Mouse (Mus musculus) liver, embryonic 13.5 days (tissue): Measurements from ENCODE around the gene Dgkd. TPM values are rescaled to one million over a fixed set of nuclear protein-coding genes. Genes with fewer than 3 reads are reported as not detected.

Experiments used
- ATAC-seq: fragments of 200-750 bp; cut with Nextera tagmentation; 2 replicates; pipeline ENCODE4 v1.8.0; 2017; ENCODE audit warnings: low read depth, mild to moderate bottlenecking, moderate number of reproducible peaks, moderate library complexity
- DNase-seq: peaks from one replicate; pipeline ENCODE4 v3.0.0; 2022
- H3K27ac ChIP-seq: fragments of 300-500 bp; sonication (generic); 2 replicates; pipeline ENCODE4 v1.5.1; 2015; ENCODE audit warnings: moderate library complexity, mild to moderate bottlenecking, inconsistent platforms
- H3K27me3 ChIP-seq: fragments of 300-500 bp; sonication (generic); 2 replicates; pipeline ENCODE4 v1.6.1; 2015; ENCODE audit warnings: mild to moderate bottlenecking, inconsistent platforms
- H3K36me3 ChIP-seq: fragments of 300-500 bp; sonication (generic); 2 replicates; pipeline ENCODE4 v1.6.1; 2015; ENCODE audit warnings: mild to moderate bottlenecking, inconsistent platforms
- H3K4me1 ChIP-seq: fragments of 300-500 bp; sonication (generic); replicated peaks from 2 replicates; pipeline ENCODE4 v1.6.1; 2015; ENCODE audit warnings: inconsistent platforms
- H3K4me2 ChIP-seq: fragments of 300-500 bp; sonication (generic); 2 replicates; pipeline ENCODE4 v1.6.1; 2015; ENCODE audit warnings: inconsistent platforms, mild to moderate bottlenecking, moderate library complexity
- H3K4me3 ChIP-seq: fragments of 300-500 bp; sonication (generic); replicated peaks from 2 replicates; pipeline ENCODE4 v1.5.1; 2015; ENCODE audit warnings: mild to moderate bottlenecking, inconsistent platforms
- H3K9ac ChIP-seq: fragments of 300-500 bp; sonication (generic); 2 replicates; pipeline ENCODE4 v1.6.1; 2015; ENCODE audit warnings: mild to moderate bottlenecking, inconsistent platforms
- H3K9me3 ChIP-seq: fragments of 300-500 bp; sonication (generic); replicated peaks from 2 replicates; pipeline ENCODE4 v1.6.1; 2016; ENCODE audit warnings: inconsistent platforms
- WGBS: fragments of 180-500 bp; shearing (Covaris S2); methylation state at CpG from one replicate; pipeline ENCODE4 v1.1.7; 2015; ENCODE audit not compliant: insufficient replicate concordance; 5-methylcytosine and 5-hydroxymethylcytosine counted together
- polyA plus RNA-seq: library from polyadenylated mRNA; unstranded; fragments of >200 nt; fragmentation: Nextera tagmentation; extraction: Ambion mirVana; gene quantifications from 2 replicates; pipeline ENCODE4 v1.2.1, GENCODE M21; 2015

The Dgkd gene
- polyA plus RNA-seq, 1 experiment from 2014 or later, result 10.9 TPM

GRCm38 (mm10) chr1:87890960-87891359 is 37.9 kb downstream of the Dgkd start:
- no peak overlapping the region for H3K9ac ChIP-seq
- no peak overlapping the region for H3K4me2 ChIP-seq
- no peak overlapping the region for H3K27ac ChIP-seq
- no peak for ATAC-seq
- H3K9me3 ChIP-seq, result no peaks in the 10 kb centered on the region
- no peaks in the 10 kb centered on the region for H3K36me3 ChIP-seq
- no peaks in the 10 kb centered on the region for H3K27me3 ChIP-seq
- H3K4me3 ChIP-seq, result no peak overlapping the region
- WGBS, result 42% methylated on average over 1 of the region's 1 CpGs
- H3K4me1 ChIP-seq, result peaks cover 28% of the 10 kb centered on the region
- DNase-seq, result no peak

GRCm38 (mm10) chr1:87891634-87892033 is 38.5 kb downstream of the Dgkd start:
- Histone ChIP-seq H3K9me3 (no peaks in the 10 kb centered on the region), H3K9ac (no peak overlapping the region), H3K4me1 (peaks cover 28% of the 10 kb centered on the region), H3K4me2 (no peak overlapping the region), H3K4me3 (no peak overlapping the region), H3K27me3 (no peaks in the 10 kb centered on the region), H3K36me3 (no peaks in the 10 kb centered on the region), H3K27ac (no peak overlapping the region)
- WGBS, result 68% methylated on average over 4 of the region's 4 CpGs
- DNase-seq (no peak), ATAC-seq (peak; percentile 18; the same call in 1 of the 2 replicates)

- Histone ChIP-seq H3K9me3 (no peaks in the 10 kb centered on the region), H3K27ac (no peak overlapping the region; the same call in 1 of the 2 replicates), H3K4me3 (no peak overlapping the region), H3K27me3 (no peaks in the 10 kb centered on the region), H3K4me1 (peaks cover 28% of the 10 kb centered on the region), H3K9ac (no peak overlapping the region), H3K36me3 (no peaks in the 10 kb centered on the region), H3K4me2 (no peak overlapping the region)
- ATAC-seq (no peak), DNase-seq (no peak)
- 69% methylated on average over 2 of the region's 2 CpGs for WGBS
These were observed 39.4 kb downstream of the Dgkd start for GRCm38 (mm10) chr1:87892499-87892898.

GRCm38 (mm10) chr1:87893414-87893813 is 40.3 kb downstream of the Dgkd start:
- no peak overlapping the region for H3K4me3 ChIP-seq
- peaks cover 33% of the 10 kb centered on the region for H3K4me1 ChIP-seq
- ATAC-seq (no peak), DNase-seq (no peak)
- H3K36me3 ChIP-seq, result no peaks in the 10 kb centered on the region
- no peak overlapping the region for H3K9ac ChIP-seq
- no peak overlapping the region for H3K4me2 ChIP-seq
- WGBS, result 77% methylated on average over 4 of the region's 4 CpGs
- no peak overlapping the region for H3K27ac ChIP-seq
- no peaks in the 10 kb centered on the region for H3K9me3 ChIP-seq
- H3K27me3 ChIP-seq, result no peaks in the 10 kb centered on the region

- no peaks in the 10 kb centered on the region for H3K27me3 ChIP-seq
- no peak overlapping the region for H3K27ac ChIP-seq
- no peaks in the 10 kb centered on the region for H3K36me3 ChIP-seq
- no peak for DNase-seq
- H3K4me3 ChIP-seq, result no peak overlapping the region
- WGBS, result 87% methylated on average over 2 of the region's 2 CpGs
- H3K9ac ChIP-seq, result no peak overlapping the region
- H3K4me1 ChIP-seq, result peaks cover 40% of the 10 kb centered on the region
- H3K4me2 ChIP-seq, result no peak overlapping the region
- no peaks in the 10 kb centered on the region for H3K9me3 ChIP-seq
- no peak for ATAC-seq
These were observed 43.8 kb downstream of the Dgkd start for GRCm38 (mm10) chr1:87896921-87897320.

- H3K4me1 ChIP-seq, result peaks cover 33% of the 10 kb centered on the region
- peak overlapping the region; percentile 19; the same call in 1 of the 2 replicates for H3K9ac ChIP-seq
- DNase-seq, result no peak
- no peak overlapping the region for H3K27ac ChIP-seq
- H3K4me3 ChIP-seq, result no peak overlapping the region
- WGBS, result 25% methylated on average over 2 of the region's 2 CpGs
- H3K27me3 ChIP-seq, result no peaks in the 10 kb centered on the region
- ATAC-seq, result peak; percentile 66; the same call in 1 of the 2 replicates
- no peak overlapping the region for H3K4me2 ChIP-seq
- H3K36me3 ChIP-seq, result no peaks in the 10 kb centered on the region
- H3K9me3 ChIP-seq, result no peaks in the 10 kb centered on the region
These were observed 46.6 kb downstream of the Dgkd start for GRCm38 (mm10) chr1:87899701-87900100.

GRCm38 (mm10) chr1:87900979-87901378 is 47.9 kb downstream of the Dgkd start:
- no peaks in the 10 kb centered on the region for H3K27me3 ChIP-seq
- 0 out of 2 replicates have a peak overlapping the region, but pooled peaks have one; percentile 14 for H3K4me2 ChIP-seq
- H3K36me3 ChIP-seq, result no peaks in the 10 kb centered on the region
- DNase-seq (no peak), ATAC-seq (peak; percentile 74)
- no peaks in the 10 kb centered on the region for H3K9me3 ChIP-seq
- H3K4me1 ChIP-seq, result peaks cover 33% of the 10 kb centered on the region
- H3K27ac ChIP-seq, result peak overlapping the region; percentile 41; the same call in 1 of the 2 replicates
- 39% methylated on average over 6 of the region's 6 CpGs for WGBS
- H3K4me3 ChIP-seq, result no peak overlapping the region
- H3K9ac ChIP-seq, result no peak overlapping the region

GRCm38 (mm10) chr1:87902186-87902585 is 49.1 kb downstream of the Dgkd start:
- no peak for ATAC-seq
- H3K9ac ChIP-seq, result no peak overlapping the region
- no peak overlapping the region for H3K4me3 ChIP-seq

GRCm38 (mm10) chr1:87906361-87906956 is 53.4 kb downstream of the Dgkd start:
- no peak overlapping the region for H3K4me3 ChIP-seq
- no peaks in the 10 kb centered on the region for H3K9me3 ChIP-seq
- no peak overlapping the region for H3K4me2 ChIP-seq
- ATAC-seq (peak; percentile 71), DNase-seq (no peak)
- no peak overlapping the region for H3K9ac ChIP-seq
- WGBS, result 74% methylated on average over 5 of the region's 5 CpGs
- peaks cover 32% of the 10 kb centered on the region for H3K4me1 ChIP-seq
- H3K27me3 ChIP-seq, result no peaks in the 10 kb centered on the region
- H3K27ac ChIP-seq, result no peak overlapping the region
- H3K36me3 ChIP-seq, result no peaks in the 10 kb centered on the region

More at GRCm38 (mm10) chr1:87902186-87902585, 49.1 kb downstream of the Dgkd start:
- no peak overlapping the region for H3K4me2 ChIP-seq
- H3K27me3 ChIP-seq, result no peaks in the 10 kb centered on the region
- DNase-seq, result no peak
- H3K9me3 ChIP-seq, result no peaks in the 10 kb centered on the region
- no peaks in the 10 kb centered on the region for H3K36me3 ChIP-seq
- H3K4me1 ChIP-seq, result peaks cover 33% of the 10 kb centered on the region
- no peak overlapping the region for H3K27ac ChIP-seq

- DNase-seq (no peak), ATAC-seq (no peak)
- no peak overlapping the region for H3K4me3 ChIP-seq
- 73% methylated on average over 2 of the region's 2 CpGs for WGBS
- no peaks in the 10 kb centered on the region for H3K9me3 ChIP-seq
- no peaks in the 10 kb centered on the region for H3K27me3 ChIP-seq
- H3K36me3 ChIP-seq, result no peaks in the 10 kb centered on the region
- no peak overlapping the region for H3K4me2 ChIP-seq
- peaks cover 30% of the 10 kb centered on the region for H3K4me1 ChIP-seq
- no peak overlapping the region for H3K9ac ChIP-seq
- no peak overlapping the region for H3K27ac ChIP-seq
These were observed 54.9 kb downstream of the Dgkd start for GRCm38 (mm10) chr1:87908006-87908405.

- ATAC-seq, result no peak
- H3K27ac ChIP-seq, result 0 out of 2 replicates have a peak overlapping the region, but pooled peaks have one; percentile 1
These were observed 55.6 kb downstream of the Dgkd start for GRCm38 (mm10) chr1:87908736-87909135.

GRCm38 (mm10) chr1:87909565-87909964 is 56.5 kb downstream of the Dgkd start:
- no peak for DNase-seq
- Histone ChIP-seq H3K4me3 (no peak overlapping the region), H3K27ac (0 out of 2 replicates have a peak overlapping the region, but pooled peaks have one; percentile 47), H3K36me3 (no peaks in the 10 kb centered on the region), H3K9me3 (no peaks in the 10 kb centered on the region), H3K4me2 (no peak overlapping the region), H3K9ac (no peak overlapping the region), H3K27me3 (no peaks in the 10 kb centered on the region), H3K4me1 (peaks cover 40% of the 10 kb centered on the region)
- ATAC-seq, result peak; percentile 52; the same call in 1 of the 2 replicates

More at GRCm38 (mm10) chr1:87908736-87909135, 55.6 kb downstream of the Dgkd start:
- 68% methylated on average over 3 of the region's 3 CpGs for WGBS
- Histone ChIP-seq H3K36me3 (no peaks in the 10 kb centered on the region), H3K9me3 (no peaks in the 10 kb centered on the region), H3K9ac (no peak overlapping the region), H3K4me2 (no peak overlapping the region), H3K4me1 (peaks cover 35% of the 10 kb centered on the region), H3K4me3 (no peak overlapping the region), H3K27me3 (no peaks in the 10 kb centered on the region)
- DNase-seq, result no peak
